Mouse (Mus musculus): Measurements from ENCODE around the gene Olfr275. TPM values are rescaled to one million over a fixed set of nuclear protein-coding genes. Genes with fewer than 3 reads are reported as not detected.
"Not testable (repeated sequence)": the region's sequence is repeated elsewhere in the genome, so short reads cannot be mapped to it uniquely, and the experiment has no call there.

Gene Olfr275
- not detected for total RNA-seq (2021)
- long read RNA-seq, experiment 1 = 0 reads
- long read RNA-seq, experiment 2 = 0 reads

DNA sequence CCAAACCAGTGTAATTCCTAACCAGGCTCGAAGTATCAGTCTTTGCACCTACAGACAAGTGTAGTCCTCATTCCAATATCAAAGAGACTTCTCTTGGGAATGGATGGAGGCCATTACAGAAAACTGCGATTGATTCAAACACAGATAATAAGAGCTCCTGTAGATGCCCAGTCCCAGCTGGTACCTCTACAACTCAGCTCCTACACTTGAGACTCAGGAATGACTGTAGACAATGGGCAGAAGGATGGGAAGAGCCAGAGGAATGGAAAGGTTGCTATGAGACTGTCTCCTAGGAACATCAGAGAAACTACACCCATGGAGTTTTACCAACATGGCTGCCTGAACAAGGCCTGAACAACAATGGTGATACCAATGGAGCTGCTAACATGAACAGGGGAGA is at the start of gene Olfr275:
Gene Olfr275 (plus strand): TSS at position 301 of the 400 bp plus-strand sequence.
- no peak for DNase-seq (ENCODE audit: low spot score in 2 of 2)

- no peak for DNase-seq (ENCODE audit: low spot score in 2 of 2)
Measured at GRCm38 (mm10) chr4:52765612-52766011, 48.8 kb upstream of the Olfr275 start.

GRCm38 (mm10) chr4:52772186-52772585 is 42.2 kb upstream of the Olfr275 start:
- DNase-seq (ENCODE audit: low spot score in 2 of 2) = no peak

- DNase-seq (ENCODE audit: low spot score in 2 of 2) = no peak
Measured at GRCm38 (mm10) chr4:52800013-52800412, 14.4 kb upstream of the Olfr275 start.

DNA sequence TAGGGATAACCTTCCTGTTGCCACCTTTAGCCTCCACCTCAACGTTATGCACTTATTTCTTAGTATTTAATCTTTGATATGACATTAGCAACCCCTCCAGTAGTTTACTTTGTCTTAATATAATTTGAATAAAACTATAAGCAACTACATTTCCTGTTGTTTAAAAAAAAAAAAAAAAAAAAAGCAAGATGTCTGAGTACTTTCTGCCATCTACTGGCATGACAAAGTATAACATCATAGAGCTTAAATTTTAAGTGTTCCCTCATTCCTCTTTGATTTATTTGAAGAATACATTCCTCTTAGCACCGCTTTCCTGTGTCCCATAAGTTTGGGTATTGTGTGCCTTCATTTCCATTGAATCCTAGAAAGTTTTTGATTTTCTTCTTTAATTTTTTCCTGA is 2.5 kb upstream of the Olfr275 start:
- no peak for DNase-seq (ENCODE audit: low spot score in 2 of 2)

- no peak for DNase-seq (ENCODE audit: low spot score in 2 of 2)
Measured at GRCm38 (mm10) chr4:52821375-52821774, 7.0 kb downstream of the Olfr275 start.

DNA sequence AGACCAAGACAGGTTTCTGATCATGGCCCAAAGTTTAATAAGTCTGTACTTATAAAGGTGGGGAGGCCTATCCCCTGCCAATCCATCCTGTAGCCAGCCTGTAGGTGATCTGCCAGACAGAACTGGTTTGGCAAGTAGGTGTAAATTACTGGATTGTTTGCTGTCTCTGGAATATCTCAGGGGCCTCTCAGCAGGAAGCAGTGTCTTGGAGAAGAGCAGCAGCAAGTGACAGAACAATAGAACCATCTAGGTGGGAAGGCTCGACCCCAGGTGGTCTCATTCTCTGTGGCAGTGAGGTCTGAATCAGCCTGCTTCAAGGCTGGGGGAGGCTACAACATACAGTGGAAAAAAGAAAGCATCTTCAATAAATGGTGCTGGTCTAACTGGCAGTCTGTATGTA is 31.0 kb downstream of the Olfr275 start:
- not testable (repeated sequence) for DNase-seq (ENCODE audit: low spot score in 2 of 2)

DNA sequence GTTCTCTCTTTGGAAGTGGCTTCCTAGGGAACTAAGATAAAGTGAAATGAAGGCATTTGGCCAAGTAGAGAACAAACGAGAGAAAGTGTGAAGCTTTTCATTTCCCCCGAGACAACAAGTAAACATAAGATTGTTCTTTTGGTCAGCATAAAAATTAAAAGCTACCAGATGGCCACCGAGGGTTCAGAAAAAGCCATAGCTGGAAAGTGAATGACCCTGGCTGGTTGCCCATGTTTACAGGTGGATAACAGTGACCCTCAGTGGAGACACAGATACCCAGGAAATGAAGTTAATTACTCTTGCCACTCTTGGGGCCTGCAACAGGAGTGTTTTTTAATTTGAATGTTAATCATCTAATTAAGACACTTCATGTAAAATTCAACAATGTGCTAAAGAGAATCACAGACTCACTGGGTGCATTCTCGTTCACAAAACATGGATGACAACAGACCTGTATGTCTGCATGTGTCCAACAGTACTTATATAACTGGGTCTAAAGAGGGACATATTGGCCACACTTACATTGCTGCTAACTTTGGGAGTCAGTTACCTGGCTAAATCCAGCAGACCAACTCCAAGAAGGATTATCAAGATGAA is 34.7 kb downstream of the Olfr275 start:
- no peak for DNase-seq (ENCODE audit: low spot score in 2 of 2)

- DNase-seq (ENCODE audit: low spot score in 2 of 2) = no peak
Measured at GRCm38 (mm10) chr4:52849672-52850071, 35.3 kb downstream of the Olfr275 start.

DNA sequence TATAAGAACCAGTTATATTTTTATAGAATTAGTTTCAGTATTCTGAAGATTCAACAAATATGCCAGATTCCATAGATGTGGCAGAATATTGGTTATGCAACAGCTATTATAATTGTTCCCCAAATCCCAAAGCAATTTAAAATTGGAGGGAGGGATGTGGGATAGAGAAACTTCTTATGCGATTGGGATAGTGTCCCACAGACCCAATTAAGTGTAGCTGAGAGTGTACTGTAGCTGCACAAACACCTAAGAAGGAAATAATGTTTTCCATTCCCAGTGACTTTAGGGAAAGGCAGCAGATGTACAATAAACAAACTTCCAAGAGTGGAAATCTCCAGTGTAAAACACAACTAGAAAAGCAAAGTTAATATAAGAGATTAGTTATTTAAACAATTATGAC is 44.7 kb downstream of the Olfr275 start, which contains the start of gene Olfr273:
Gene Olfr273 (minus strand): TSS at position 101 of the 400 bp plus-strand sequence.
- DNase-seq (ENCODE audit: low spot score in 2 of 2) = no peak

- DNase-seq (ENCODE audit: low spot score in 2 of 2) = no peak
Measured at GRCm38 (mm10) chr4:52864156-52864555, 49.8 kb downstream of the Olfr275 start.

Other genes starting within 250 kb of the Olfr275 start
- gene Toporsl, start 218.3 kb upstream of the Olfr275 start, total RNA-seq (2021) = not detected
- gene Olfr273, start 44.6 kb downstream of the Olfr275 start, total RNA-seq (2021) = not detected
- gene Olfr272, start 104.6 kb downstream of the Olfr275 start, total RNA-seq (2021) = not detected
- not detected for gene Olfr270, start 149.9 kb downstream of the Olfr275 start, total RNA-seq (2021)
- not detected for gene Nipsnap3a, start 174.7 kb downstream of the Olfr275 start, total RNA-seq (2021)
- gene Nipsnap3b, start 197.3 kb downstream of the Olfr275 start, total RNA-seq (2021) = 10 to 100 TPM; 24.0 to 43.3 TPM